Mouse (Mus musculus) kidney, embryonic 14.5 days (tissue): ENCODE measurements at regions not wholly inside any gene's neighbourhood (a gene's known extent, or its start where the extent isn't known, plus 50 kb on each side); places are given as distances from the start of the nearest gene placed in this dataset.

Experiments
- ATAC-seq: fragments of 200-750 bp; cut with Nextera tagmentation; 2 replicates; pipeline ENCODE4 v1.8.0; 2017; ENCODE audit warnings: moderate number of reproducible peaks, mild to moderate bottlenecking, moderate TSS enrichment, moderate library complexity; ENCODE audit not compliant: low FRiP score, low TSS enrichment
- H3K27ac ChIP-seq: fragments of 300-500 bp; sonication (generic); 2 replicates; pipeline ENCODE4 v1.5.1; 2014; ENCODE audit warnings: low read depth, mild to moderate bottlenecking, low read length, moderate library complexity, mixed read lengths
- H3K27me3 ChIP-seq: fragments of 300-500 bp; sonication (generic); 2 replicates; pipeline ENCODE4 v1.6.1; 2014; ENCODE audit warnings: mild to moderate bottlenecking, low read length; ENCODE audit not compliant: control insufficient read depth, insufficient read depth
- H3K36me3 ChIP-seq: fragments of 300-500 bp; sonication (generic); 2 replicates; pipeline ENCODE4 v1.6.1; 2014; ENCODE audit warnings: low read length, mixed read lengths; ENCODE audit not compliant: control insufficient read depth, insufficient read depth
- H3K4me1 ChIP-seq: fragments of 300-500 bp; sonication (generic); 2 replicates; pipeline ENCODE4 v1.6.1; 2014; ENCODE audit warnings: low read length, mixed read lengths; ENCODE audit not compliant: control insufficient read depth, insufficient read depth
- H3K4me2 ChIP-seq: fragments of 300-500 bp; sonication (generic); replicated peaks from 2 replicates; pipeline ENCODE4 v1.6.1; 2014; ENCODE audit warnings: low read depth, mild to moderate bottlenecking, low read length
- H3K4me3 ChIP-seq: fragments of 300-500 bp; sonication (generic); 2 replicates; pipeline ENCODE4 v1.5.1; 2014; ENCODE audit warnings: mild to moderate bottlenecking, low read length
- H3K9ac ChIP-seq: fragments of 300-500 bp; sonication (generic); 2 replicates; pipeline ENCODE4 v1.6.1; 2014; ENCODE audit warnings: low read depth, mild to moderate bottlenecking, low read length, moderate library complexity
- H3K9me3 ChIP-seq: fragments of 300-500 bp; sonication (generic); 2 replicates; pipeline ENCODE4 v1.6.1; 2016; ENCODE audit warnings: low read length; ENCODE audit not compliant: control insufficient read depth
- WGBS: fragments of 180-500 bp; shearing (Covaris S2); extraction: QIAGEN DNeasy Blood & Tissue Kit; methylation state at CpG from one replicate; pipeline ENCODE4 v1.1.7; 2014; 5-methylcytosine and 5-hydroxymethylcytosine counted together

- Histone ChIP-seq H3K27ac (no peak overlapping the region), H3K4me1 (no peaks in the 10 kb centered on the region), H3K9me3 (no peaks in the 10 kb centered on the region), H3K27me3 (no peaks in the 10 kb centered on the region), H3K36me3 (no peaks in the 10 kb centered on the region), H3K9ac (no peak overlapping the region), H3K4me2 (no peak overlapping the region), H3K4me3 (no peak overlapping the region)
- ATAC-seq, result no peak
- WGBS, result 90% methylated on average over 2 of the region's 2 CpGs
Measured at GRCm38 (mm10) chr12:42369029-42369577, 882.9 kb upstream of the Lrrn3 start.

GRCm38 (mm10) chr12:42338996-42339680 lies 852.9 kb upstream of the Lrrn3 start:
- H3K4me2 ChIP-seq, result no peak overlapping the region
- H3K9ac ChIP-seq, result no peak overlapping the region
- no peak for ATAC-seq
- H3K27ac ChIP-seq, result no peak overlapping the region
- H3K4me1 ChIP-seq, result no peaks in the 10 kb centered on the region
- H3K36me3 ChIP-seq, result no peaks in the 10 kb centered on the region
- no peak overlapping the region for H3K4me3 ChIP-seq
- no peaks in the 10 kb centered on the region for H3K27me3 ChIP-seq
- H3K9me3 ChIP-seq, result no peaks in the 10 kb centered on the region
- WGBS, result 84% methylated on average over 3 of the region's 3 CpGs

- no peaks in the 10 kb centered on the region for H3K27me3 ChIP-seq
- H3K4me2 ChIP-seq, result no peak overlapping the region
- ATAC-seq, result no peak
- H3K9ac ChIP-seq, result no peak overlapping the region
- H3K4me1 ChIP-seq, result no peaks in the 10 kb centered on the region
- H3K27ac ChIP-seq, result no peak overlapping the region
- no peaks in the 10 kb centered on the region for H3K36me3 ChIP-seq
- H3K4me3 ChIP-seq, result no peak overlapping the region
- WGBS, result 83% methylated on average over 6 of the region's 6 CpGs
- no peaks in the 10 kb centered on the region for H3K9me3 ChIP-seq
Measured at GRCm38 (mm10) chr12:42306429-42306828, 820.2 kb upstream of the Lrrn3 start.

GRCm38 (mm10) chr12:42277241-42278032 lies 791.2 kb upstream of the Lrrn3 start:
- Histone ChIP-seq H3K4me1 (no peaks in the 10 kb centered on the region), H3K27me3 (no peaks in the 10 kb centered on the region), H3K27ac (no peak overlapping the region), H3K36me3 (no peaks in the 10 kb centered on the region), H3K4me3 (no peak overlapping the region), H3K9me3 (no peaks in the 10 kb centered on the region), H3K4me2 (no peak overlapping the region), H3K9ac (no peak overlapping the region)
- no peak for ATAC-seq
- 88% methylated on average over 9 of the region's 9 CpGs for WGBS

GRCm38 (mm10) chr12:42250410-42250809 lies 764.2 kb upstream of the Lrrn3 start:
- Histone ChIP-seq H3K4me3 (no peak overlapping the region), H3K9ac (no peak overlapping the region), H3K4me2 (no peak overlapping the region), H3K9me3 (no peaks in the 10 kb centered on the region), H3K27me3 (no peaks in the 10 kb centered on the region), H3K4me1 (no peaks in the 10 kb centered on the region), H3K36me3 (no peaks in the 10 kb centered on the region), H3K27ac (no peak overlapping the region)
- no peak for ATAC-seq

- Histone ChIP-seq H3K4me3 (no peak overlapping the region), H3K27ac (no peak overlapping the region), H3K36me3 (no peaks in the 10 kb centered on the region), H3K9ac (no peak overlapping the region), H3K4me1 (no peaks in the 10 kb centered on the region), H3K4me2 (no peak overlapping the region), H3K9me3 (no peaks in the 10 kb centered on the region), H3K27me3 (no peaks in the 10 kb centered on the region)
- no peak for ATAC-seq
Measured at GRCm38 (mm10) chr12:42229235-42229634, 743.0 kb upstream of the Lrrn3 start.

- Histone ChIP-seq H3K27me3 (no peaks in the 10 kb centered on the region), H3K36me3 (no peaks in the 10 kb centered on the region), H3K4me1 (no peaks in the 10 kb centered on the region), H3K4me2 (no peak overlapping the region), H3K27ac (no peak overlapping the region), H3K4me3 (no peak overlapping the region), H3K9me3 (no peaks in the 10 kb centered on the region), H3K9ac (no peak overlapping the region)
- 89% methylated on average over 1 of the region's 1 CpGs for WGBS
- ATAC-seq, result no peak
Measured at GRCm38 (mm10) chr12:42181646-42182045, 695.4 kb upstream of the Lrrn3 start.

GRCm38 (mm10) chr12:42179947-42180669 lies 693.9 kb upstream of the Lrrn3 start:
- Histone ChIP-seq H3K4me3 (no peak overlapping the region), H3K27ac (no peak overlapping the region), H3K9ac (no peak overlapping the region), H3K27me3 (no peaks in the 10 kb centered on the region), H3K4me2 (no peak overlapping the region), H3K4me1 (no peaks in the 10 kb centered on the region), H3K36me3 (no peaks in the 10 kb centered on the region), H3K9me3 (no peaks in the 10 kb centered on the region)
- 82% methylated on average over 1 of the region's 1 CpGs for WGBS
- ATAC-seq, result no peak

GRCm38 (mm10) chr12:42147971-42148370 lies 661.7 kb upstream of the Lrrn3 start:
- WGBS, result 85% methylated on average over 4 of the region's 4 CpGs
- Histone ChIP-seq H3K4me1 (no peaks in the 10 kb centered on the region), H3K36me3 (no peaks in the 10 kb centered on the region), H3K9ac (no peak overlapping the region), H3K4me2 (no peak overlapping the region), H3K27me3 (no peaks in the 10 kb centered on the region), H3K27ac (no peak overlapping the region), H3K9me3 (no peaks in the 10 kb centered on the region), H3K4me3 (no peak overlapping the region)
- no peak for ATAC-seq
